Mouse (Mus musculus) layer of hippocampus, adult 2 months (tissue): ENCODE data around the gene Pank1. TPM values are rescaled to one million over a fixed set of nuclear protein-coding genes. Genes with fewer than 3 reads are reported as not detected.

ENCODE experiments used
- DNase-seq, 2 experiments: peaks; one replicate each; pipeline ENCODE4 v3.0.0; 2022; ENCODE audit warnings: low spot score in 2 of 2
- H3K27ac ChIP-seq: fragments of 200-600 bp; 2 replicates; pipeline ENCODE4 v1.8.1; 2022
- H3K4me3 ChIP-seq: fragments of 200-600 bp; 2 replicates; pipeline ENCODE4 v1.8.1; 2022; ENCODE audit warnings: mild to moderate bottlenecking
- CTCF ChIP-seq: fragments of 200-600 bp; conservative IDR thresholded peaks from 2 replicates; pipeline ENCODE4 v1.8.1; 2022; ENCODE audit warnings: antibody characterized with exemption, mild to moderate bottlenecking, moderate library complexity
- total RNA-seq, 2 experiments: library from RNA; stranded (reverse); gene quantifications; 2 replicates each; pipeline ENCODE4 v1.2.3; 2021

The Pank1 gene
- total RNA-seq, 2 experiments from 2014 or later: 19.6 to 21.7 TPM

DNA sequence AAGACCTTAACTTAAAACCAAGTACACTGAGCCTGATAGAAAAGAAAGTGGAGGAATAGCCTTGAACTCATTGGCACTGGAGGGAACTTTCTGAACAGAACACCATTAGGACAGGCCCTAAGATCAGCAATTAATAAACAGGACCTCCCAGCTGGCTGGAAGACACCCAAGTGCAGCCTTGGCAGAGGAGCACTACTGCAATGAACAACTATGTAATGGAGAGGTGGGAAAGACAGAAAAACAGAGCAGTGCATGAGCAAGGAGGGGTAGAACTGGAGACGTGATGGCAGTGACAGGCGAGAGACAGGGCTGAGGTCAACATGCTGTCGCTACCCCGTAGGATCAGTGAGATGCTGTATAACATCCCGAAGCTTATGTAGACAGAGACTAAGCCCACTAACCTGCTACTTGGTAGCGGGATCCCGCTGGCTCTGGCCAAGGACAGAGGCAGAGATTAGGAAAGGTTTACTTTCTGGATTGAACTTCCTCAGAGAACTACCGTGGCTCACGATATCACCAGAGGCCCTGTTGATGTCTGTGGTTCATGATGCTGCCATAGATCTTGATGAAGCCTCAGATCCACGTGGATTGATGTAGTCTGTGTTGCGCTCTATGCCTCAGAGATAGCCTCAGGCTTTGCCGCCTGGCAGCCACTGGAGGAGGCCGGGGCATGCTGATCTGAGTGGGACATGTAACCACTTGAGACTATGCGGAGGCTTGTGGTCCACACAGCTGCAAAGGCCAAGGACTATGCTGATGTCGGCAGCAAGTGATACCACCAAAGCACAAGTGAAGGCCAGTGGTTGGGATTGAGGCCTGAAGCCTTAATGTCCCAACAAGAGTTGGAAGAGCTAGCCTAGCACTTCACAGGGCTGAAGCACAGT is 18.1 kb upstream of the Pank1 start:
- Histone ChIP-seq H3K27ac (no peak overlapping the region), H3K4me3 (no peak overlapping the region)
- DNase-seq: no peak
- TF ChIP-seq CTCF: no peak

DNA sequence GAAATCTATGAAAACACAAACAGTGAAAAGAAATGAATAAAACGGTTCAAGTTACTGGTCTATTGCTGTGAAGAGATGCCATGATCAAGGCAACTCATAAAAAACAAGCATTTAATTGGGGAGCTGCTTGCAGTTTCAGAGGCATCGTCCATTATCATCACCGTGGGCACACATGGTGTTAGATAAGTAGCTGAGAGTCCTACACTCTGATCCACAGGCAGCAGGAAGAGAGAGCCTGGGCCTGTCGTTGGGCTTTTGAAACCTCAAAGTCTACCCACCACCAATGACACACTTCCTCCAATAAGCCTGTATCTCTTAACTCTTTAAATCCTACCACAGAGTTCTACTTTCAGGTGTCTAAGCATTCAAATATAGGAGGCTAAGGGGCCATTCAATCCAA is 15.8 kb upstream of the Pank1 start:
- DNase-seq: no peak
- no peak for TF ChIP-seq CTCF
- Histone ChIP-seq H3K4me3 (no peak overlapping the region), H3K27ac (no peak overlapping the region)

DNA sequence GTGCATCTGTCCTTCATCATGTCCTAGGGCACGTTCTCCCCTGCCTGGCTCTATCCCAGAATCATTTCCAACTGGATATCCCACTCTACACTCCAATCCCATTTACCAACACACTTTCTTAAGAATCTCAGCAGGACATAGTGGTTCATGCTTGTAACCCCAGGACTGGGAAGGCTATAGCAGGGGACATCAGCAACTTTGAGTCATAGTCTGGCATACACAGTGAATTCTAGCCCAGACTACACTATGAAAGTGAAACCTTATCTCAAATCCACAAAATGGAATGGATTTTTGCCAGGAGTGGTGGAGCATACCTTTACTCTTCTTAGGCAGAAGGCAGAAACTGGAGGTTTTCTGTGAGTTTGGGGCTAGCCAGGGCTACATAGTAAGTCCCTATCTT is 12.3 kb upstream of the Pank1 start:
- Histone ChIP-seq H3K4me3 (no peak overlapping the region), H3K27ac (no peak overlapping the region)
- no peak for TF ChIP-seq CTCF
- DNase-seq: no peak

DNA sequence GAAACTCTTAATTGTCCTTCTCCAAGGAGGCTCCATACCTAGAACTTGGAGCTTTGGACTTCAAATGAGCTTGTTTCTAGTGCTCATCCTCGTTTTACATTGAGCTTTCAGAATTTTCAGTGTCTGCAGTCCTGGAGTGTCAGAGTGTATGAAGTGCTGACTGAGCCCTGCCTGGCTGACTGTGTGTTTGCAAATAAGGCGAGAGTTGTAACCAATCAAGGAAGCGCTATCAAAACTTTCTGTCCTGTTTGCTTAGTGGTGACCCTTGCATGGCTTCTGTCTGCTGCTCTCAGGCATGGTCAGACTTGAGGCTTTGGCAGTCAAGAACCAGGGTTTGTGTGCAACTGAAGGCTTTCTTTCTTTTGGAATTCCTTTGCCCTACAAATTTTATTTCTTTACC is 11.7 kb upstream of the Pank1 start:
- no peak for TF ChIP-seq CTCF
- no peak overlapping the region for H3K27ac ChIP-seq
- no peak overlapping the region for H3K4me3 ChIP-seq
- no peak for DNase-seq

GRCm38 (mm10) chr19:34886324-34886723 is 7.1 kb upstream of the Pank1 start:
- TF ChIP-seq CTCF: no peak

DNA sequence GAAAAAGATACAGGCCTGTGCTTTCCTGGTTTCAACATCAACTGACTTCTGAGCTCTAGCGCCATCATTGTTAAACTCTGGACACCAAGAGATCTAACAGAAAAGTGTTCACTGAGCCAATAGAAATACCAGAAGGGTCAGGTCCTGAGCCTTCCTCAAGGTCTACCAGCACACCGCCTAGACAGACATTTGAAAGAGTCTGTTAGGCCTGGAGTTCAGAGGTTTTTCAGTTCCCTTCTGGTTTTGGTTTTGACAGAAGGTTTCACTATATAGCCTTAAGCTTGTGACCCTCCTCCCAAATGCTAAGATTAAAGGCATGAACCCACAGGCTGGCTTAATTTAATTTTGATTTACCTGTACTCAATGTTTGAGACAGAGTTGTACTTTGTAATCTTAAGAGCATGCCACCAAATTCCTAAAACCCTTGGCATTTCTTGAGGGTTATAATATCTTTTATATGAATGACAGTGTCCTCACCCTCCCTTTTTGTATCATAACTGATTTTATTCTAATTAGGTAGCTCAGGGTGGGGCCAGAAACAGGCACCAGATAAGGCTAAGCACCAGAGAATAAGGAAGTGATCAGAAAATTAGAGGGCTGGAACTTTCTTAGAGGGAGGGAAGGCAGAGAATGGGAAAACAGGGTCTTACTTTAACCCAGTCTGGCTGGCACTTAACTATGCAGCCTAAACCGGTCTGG is 4.4 kb upstream of the Pank1 start:
- Histone ChIP-seq H3K4me3 (no peak overlapping the region), H3K27ac (no peak overlapping the region)
- TF ChIP-seq CTCF: no peak
- no peak for DNase-seq

More at GRCm38 (mm10) chr19:34886324-34886723, 7.1 kb upstream of the Pank1 start:
- no peak overlapping the region for H3K4me3 ChIP-seq
- no peak overlapping the region for H3K27ac ChIP-seq
- no peak for DNase-seq

DNA sequence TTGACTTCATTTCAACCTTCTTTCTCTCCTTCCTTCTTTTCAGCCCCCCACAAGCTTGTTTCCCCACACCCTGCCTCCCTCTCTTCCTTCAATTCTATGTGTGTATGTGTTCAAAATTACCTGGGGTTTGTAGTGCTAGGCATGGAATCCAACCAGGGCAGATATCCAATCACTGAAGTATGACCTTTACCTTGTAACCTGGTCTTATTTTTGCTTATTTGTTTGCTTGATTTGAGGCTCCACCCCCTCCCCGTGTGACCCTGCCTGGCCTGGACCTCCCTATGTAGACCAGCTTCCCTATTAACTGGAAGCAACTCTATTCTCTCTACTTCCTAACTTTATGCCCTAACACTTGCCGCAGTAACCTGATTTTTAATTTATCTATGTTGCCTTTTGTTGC is 3.2 kb upstream of the Pank1 start:
- H3K4me3 ChIP-seq: no peak overlapping the region
- DNase-seq: no peak
- TF ChIP-seq CTCF: no peak
- H3K27ac ChIP-seq: no peak overlapping the region

DNA sequence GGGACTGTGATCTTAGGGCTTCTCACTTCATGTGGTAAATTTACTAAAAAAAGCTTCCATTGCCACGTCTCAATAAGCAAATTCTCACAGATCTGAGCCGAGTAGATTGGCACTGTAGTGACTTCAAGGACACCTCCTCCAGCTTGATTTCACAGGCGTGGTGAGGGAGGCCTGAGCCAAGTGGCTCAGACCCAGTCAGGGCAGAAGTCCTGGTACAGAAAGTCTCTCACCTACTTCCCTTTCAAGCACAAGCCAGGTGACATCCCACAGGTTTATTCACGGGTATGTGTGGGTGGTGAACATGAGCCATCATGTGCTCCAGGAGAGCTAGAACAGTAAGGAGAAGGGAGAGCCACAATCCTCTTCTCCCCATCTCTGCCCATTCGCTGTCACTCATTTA is 1.9 kb upstream of the Pank1 start:
- TF ChIP-seq CTCF: no peak
- Histone ChIP-seq H3K27ac (no peak overlapping the region), H3K4me3 (no peak overlapping the region)
- no peak for DNase-seq

DNA sequence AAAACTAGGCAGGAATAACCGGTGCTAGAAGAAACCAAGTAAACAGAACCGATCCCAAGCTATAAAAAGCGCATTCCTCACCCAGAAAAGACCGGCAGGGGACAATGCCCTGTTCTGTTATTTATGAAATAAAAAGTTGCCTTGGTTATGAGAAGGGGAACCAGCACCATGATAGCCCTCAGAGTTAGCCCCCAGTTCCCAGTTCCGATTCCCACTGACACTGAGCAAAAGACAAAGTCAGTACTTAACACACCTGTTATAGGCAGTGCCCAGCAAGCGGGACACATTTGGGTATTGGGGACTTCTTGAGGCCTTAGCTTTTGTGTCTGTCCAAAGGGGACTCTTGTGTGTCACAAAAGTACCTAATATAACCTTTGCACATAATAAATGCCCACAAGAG is 369 bp upstream of the Pank1 start:
- Histone ChIP-seq H3K27ac (peak overlapping the region; percentile 96), H3K4me3 (peak overlapping the region; percentile 78)
- DNase-seq: no peak
- no peak for TF ChIP-seq CTCF

GRCm38 (mm10) chr19:34877898-34878602 is 1.2 kb downstream of the Pank1 start:
- Histone ChIP-seq H3K4me3 (peak overlapping the region; percentile 78), H3K27ac (peak overlapping the region; percentile 96)
- DNase-seq: peak; percentile 87 to 93
- TF ChIP-seq CTCF: peak; percentile 60

DNA sequence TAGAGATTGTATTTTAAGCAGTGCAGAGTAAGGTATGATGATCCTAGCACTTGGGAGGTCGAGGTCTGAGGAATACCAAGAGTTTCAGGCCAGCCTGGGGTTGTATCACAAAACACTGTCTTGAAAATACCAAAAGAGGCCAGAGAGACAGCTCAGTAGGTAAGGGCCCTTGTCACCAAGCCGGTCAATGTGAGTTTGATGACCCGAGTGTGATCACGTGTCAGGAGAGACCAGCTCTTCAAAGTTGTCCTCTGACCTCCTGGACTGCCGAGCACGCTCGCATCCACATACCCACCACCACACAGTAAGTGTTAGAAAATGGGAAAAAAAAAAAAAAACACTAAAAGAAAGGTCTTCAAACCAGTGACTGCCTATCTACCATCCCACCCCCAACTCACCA is 2.6 kb downstream of the Pank1 start:
- Histone ChIP-seq H3K27ac (no peak overlapping the region), H3K4me3 (peak overlapping the region; percentile 78)
- no peak for DNase-seq
- no peak for TF ChIP-seq CTCF

DNA sequence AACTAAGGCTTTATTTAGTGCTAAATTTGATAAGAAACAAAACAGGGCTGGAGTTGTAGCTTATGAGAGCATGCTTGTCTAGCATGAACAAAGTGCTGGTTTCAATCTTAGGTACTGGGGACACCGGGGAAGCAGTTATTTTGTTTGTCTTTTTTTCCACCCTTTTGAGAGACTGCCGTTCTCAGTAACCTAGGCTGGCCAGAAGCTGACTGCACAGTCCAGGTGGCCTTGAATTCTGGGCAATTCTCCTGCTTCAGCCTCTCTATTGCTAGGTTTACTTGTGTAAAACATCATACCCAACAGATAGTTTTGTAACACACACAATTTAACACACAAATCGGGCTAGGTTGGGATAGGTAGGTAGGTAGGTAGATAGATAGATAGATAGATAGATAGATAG is 9.9 kb downstream of the Pank1 start:
- Histone ChIP-seq H3K4me3 (no peak overlapping the region), H3K27ac (no peak overlapping the region)
- no peak for TF ChIP-seq CTCF
- no peak for DNase-seq

DNA sequence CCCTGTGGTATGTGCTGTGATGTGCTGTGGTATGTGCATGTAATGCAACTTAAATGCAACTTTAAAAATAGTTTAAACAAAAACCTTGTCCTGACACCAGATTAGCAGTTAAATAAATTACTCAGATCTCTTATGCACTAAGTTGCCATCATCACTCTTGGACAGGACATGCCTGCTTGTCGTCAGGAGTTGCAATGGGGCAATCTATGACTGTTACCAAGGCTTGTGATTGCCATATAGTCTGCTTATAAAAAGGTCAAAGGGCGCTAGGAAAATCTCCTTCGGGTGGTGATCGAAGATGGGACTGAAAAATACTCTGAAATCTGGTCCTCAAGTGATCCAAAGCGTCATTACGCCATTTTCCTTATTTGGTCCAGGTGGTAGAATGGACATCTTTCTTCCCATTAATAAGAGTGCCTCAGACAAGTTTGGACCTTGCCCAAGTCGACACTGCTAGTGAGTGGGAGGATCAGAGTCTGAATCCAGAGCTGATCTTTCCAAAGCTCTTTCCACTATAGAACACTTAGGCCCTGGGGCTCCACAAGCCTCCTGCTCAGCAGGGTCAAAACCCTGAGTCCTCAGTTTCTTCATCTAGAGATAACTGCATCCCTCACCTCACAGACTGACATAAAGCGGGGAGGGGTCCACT is 11.0 kb downstream of the Pank1 start:
- no peak for DNase-seq
- no peak for TF ChIP-seq CTCF
- Histone ChIP-seq H3K27ac (no peak overlapping the region), H3K4me3 (no peak overlapping the region)
